Mouse (Mus musculus): ENCODE results near the gene Spats2.
"Not testable (repeated sequence)": the region's sequence is repeated elsewhere in the genome, so short reads cannot be mapped to it uniquely, and the experiment has no call there.

Gene Spats2

GRCm38 (mm10) chr15:99225081-99225810 is 99.5 kb downstream of the Spats2 start:
- DNase-seq, result no peak

GRCm38 (mm10) chr15:99226090-99226489 is 100.4 kb downstream of the Spats2 start:
- DNase-seq, result no peak

- no peak for DNase-seq
Measured at GRCm38 (mm10) chr15:99231998-99232397, 106.3 kb downstream of the Spats2 start.

- no peak for DNase-seq
Measured at GRCm38 (mm10) chr15:99233719-99234118, 108.0 kb downstream of the Spats2 start.

- DNase-seq, result no peak
Measured at GRCm38 (mm10) chr15:99234326-99235010, 108.8 kb downstream of the Spats2 start.

GRCm38 (mm10) chr15:99238006-99238405 is 112.3 kb downstream of the Spats2 start:
- DNase-seq, result no peak

- DNase-seq, result no peak
Measured at GRCm38 (mm10) chr15:99240129-99240528, 114.4 kb downstream of the Spats2 start.

GRCm38 (mm10) chr15:99241249-99241648 is 115.5 kb downstream of the Spats2 start:
- DNase-seq, result no peak

- no peak for DNase-seq
Measured at GRCm38 (mm10) chr15:99242045-99242444, 116.3 kb downstream of the Spats2 start.

- DNase-seq, result not testable (repeated sequence)
Measured at GRCm38 (mm10) chr15:99246736-99247135, 121.0 kb downstream of the Spats2 start.

- DNase-seq, result no peak
Measured at GRCm38 (mm10) chr15:99248972-99249371, 123.3 kb downstream of the Spats2 start.

- DNase-seq, result no peak
Measured at GRCm38 (mm10) chr15:99249938-99250337, 124.2 kb downstream of the Spats2 start.

GRCm38 (mm10) chr15:99251111-99251510 is 125.4 kb downstream of the Spats2 start:
- peak; percentile 20 to 37 for DNase-seq

- peak; percentile 98 to 99 for DNase-seq
Measured at GRCm38 (mm10) chr15:99251626-99252380, 126.1 kb downstream of the Spats2 start, which contains the start of gene Mcrs1. Mcrs1 (minus strand) TSS chr15:99251961.

GRCm38 (mm10) chr15:99252381-99253174 is 126.9 kb downstream of the Spats2 start:
- no peak for DNase-seq

GRCm38 (mm10) chr15:99253175-99253479 is 127.4 kb downstream of the Spats2 start:
- DNase-seq, result not testable (repeated sequence)

- no peak for DNase-seq
Measured at GRCm38 (mm10) chr15:99253772-99254171, 128.1 kb downstream of the Spats2 start.

- DNase-seq, result no peak
Measured at GRCm38 (mm10) chr15:99254477-99255005, 128.8 kb downstream of the Spats2 start.

GRCm38 (mm10) chr15:99255241-99255749 is 129.6 kb downstream of the Spats2 start:
- DNase-seq, result no peak

GRCm38 (mm10) chr15:99259167-99259729 is 133.5 kb downstream of the Spats2 start:
- no peak for DNase-seq

- DNase-seq, result peak; percentile 74
Measured at GRCm38 (mm10) chr15:99259730-99260252, 134.1 kb downstream of the Spats2 start.

GRCm38 (mm10) chr15:99262702-99263101 is 137.0 kb downstream of the Spats2 start:
- no peak for DNase-seq

Data from kidney, adult 8-10 months (tissue).